Mouse (Mus musculus) forebrain, embryonic 10.5 days (tissue): ENCODE data around the gene 2610507B11Rik. TPM values are rescaled to one million over a fixed set of nuclear protein-coding genes. Genes with fewer than 3 reads are reported as not detected.
A peak's percentile ranks its signal among the peaks of the same experiment; 100 is the strongest.

ENCODE experiments used
- DNase-seq: peaks from one replicate; pipeline ENCODE4 v3.0.0-alpha.2; 2017; ENCODE audit warnings: low spot score; ENCODE audit errors: extremely low spot score
- H3K27ac ChIP-seq: fragments of 300-500 bp; sonication (generic); 2 replicates; pipeline ENCODE4 v1.5.1; 2016; ENCODE audit warnings: mild to moderate bottlenecking
- H3K27me3 ChIP-seq: fragments of 300-500 bp; sonication (generic); 2 replicates; pipeline ENCODE4 v1.6.1; 2016; ENCODE audit warnings: mild to moderate bottlenecking; ENCODE audit not compliant: poor library complexity, severe bottlenecking
- H3K36me3 ChIP-seq: fragments of 300-500 bp; sonication (generic); replicated peaks from 2 replicates; pipeline ENCODE4 v1.6.1; 2016; ENCODE audit warnings: mild to moderate bottlenecking, moderate library complexity
- H3K4me1 ChIP-seq: fragments of 300-500 bp; sonication (generic); 2 replicates; pipeline ENCODE4 v1.6.1; 2016
- H3K4me3 ChIP-seq: fragments of 300-500 bp; sonication (generic); 2 replicates; pipeline ENCODE4 v1.5.1; 2016; ENCODE audit warnings: mild to moderate bottlenecking, moderate library complexity
- H3K9me3 ChIP-seq: fragments of 300-500 bp; sonication (generic); 2 replicates; pipeline ENCODE4 v1.6.1; 2016; ENCODE audit warnings: mild to moderate bottlenecking, moderate library complexity
- WGBS: fragments of 180-500 bp; shearing (Covaris S2); methylation state at CpG from one replicate; pipeline ENCODE4 v1.1.7; 2016; 5-methylcytosine and 5-hydroxymethylcytosine counted together
- polyA plus RNA-seq: library from polyadenylated mRNA; unstranded; fragments of >200 nt; fragmentation: Nextera tagmentation; extraction: Ambion mirVana; gene quantifications from 2 replicates; pipeline ENCODE4 v1.2.1, GENCODE M21; 2016

Gene 2610507B11Rik
- polyA plus RNA-seq, 1 experiment from 2014 or later: 72.7 TPM

GRCm38 (mm10) chr11:78301357-78302084 lies 40.0 kb downstream of the 2610507B11Rik start, which contains the start of gene Spag5:
Gene Spag5, plus strand, starts transcription at chr11:78301529.
- Histone ChIP-seq H3K9me3 (no peaks in the 10 kb centered on the region), H3K4me3 (peak within 1 kb of the TSS; percentile 75), H3K36me3 (peaks cover 35% of the 10 kb centered on the region), H3K4me1 (peaks cover 32% of the 10 kb centered on the region), H3K27ac (peak within 1 kb of the TSS; percentile 96), H3K27me3 (no peaks in the 10 kb centered on the region)
- DNase-seq: peak; percentile 91
- under 1% methylated on average over 49 of the region's 49 CpGs for WGBS

- peaks cover 73% of the 10 kb centered on the region for H3K36me3 ChIP-seq
- H3K27me3 ChIP-seq: no peaks in the 10 kb centered on the region
- H3K4me3 ChIP-seq: peak overlapping the region; percentile 5; the same call in 1 of the 2 replicates
- no peak overlapping the region for H3K27ac ChIP-seq
- DNase-seq: no peak
- 94% methylated on average over 4 of the region's 4 CpGs for WGBS
- H3K4me1 ChIP-seq: peaks cover 36% of the 10 kb centered on the region
- no peaks in the 10 kb centered on the region for H3K9me3 ChIP-seq
Measured at GRCm38 (mm10) chr11:78305272-78305671, 43.7 kb downstream of the 2610507B11Rik start.

- WGBS: 92% methylated on average over 8 of the region's 8 CpGs
Measured at GRCm38 (mm10) chr11:78310861-78311511, 49.4 kb downstream of the 2610507B11Rik start.

GRCm38 (mm10) chr11:78313662-78314061 lies 52.1 kb downstream of the 2610507B11Rik start:
- WGBS: 96% methylated on average over 2 of the region's 2 CpGs
- DNase-seq: no peak
- no peak overlapping the region for H3K4me3 ChIP-seq
- H3K27me3 ChIP-seq: no peaks in the 10 kb centered on the region
- H3K4me1 ChIP-seq: no peaks in the 10 kb centered on the region
- H3K9me3 ChIP-seq: no peaks in the 10 kb centered on the region
- H3K36me3 ChIP-seq: peaks cover 98% of the 10 kb centered on the region
- H3K27ac ChIP-seq: no peak overlapping the region

More at GRCm38 (mm10) chr11:78310861-78311511, 49.4 kb downstream of the 2610507B11Rik start:
- H3K36me3 ChIP-seq: peaks cover 98% of the 10 kb centered on the region
- H3K4me3 ChIP-seq: no peak overlapping the region
- DNase-seq: no peak
- H3K27ac ChIP-seq: no peak overlapping the region
- H3K4me1 ChIP-seq: peaks cover 8% of the 10 kb centered on the region
- no peaks in the 10 kb centered on the region for H3K27me3 ChIP-seq
- H3K9me3 ChIP-seq: no peaks in the 10 kb centered on the region

- WGBS: 90% methylated on average over 2 of the region's 2 CpGs
- Histone ChIP-seq H3K9me3 (no peaks in the 10 kb centered on the region), H3K27ac (no peak overlapping the region), H3K27me3 (no peaks in the 10 kb centered on the region), H3K4me3 (no peak overlapping the region), H3K36me3 (peaks cover 98% of the 10 kb centered on the region), H3K4me1 (peaks cover 16% of the 10 kb centered on the region)
- DNase-seq: no peak
Measured at GRCm38 (mm10) chr11:78318411-78318810, 56.9 kb downstream of the 2610507B11Rik start.

- H3K36me3 ChIP-seq: peaks cover 90% of the 10 kb centered on the region
- H3K4me3 ChIP-seq: peak overlapping the region; percentile 22; the same call in 1 of the 2 replicates
- no peaks in the 10 kb centered on the region for H3K9me3 ChIP-seq
- no peak for DNase-seq
- WGBS: 79% methylated on average over 2 of the region's 2 CpGs
- H3K4me1 ChIP-seq: peaks cover 20% of the 10 kb centered on the region
- H3K27me3 ChIP-seq: no peaks in the 10 kb centered on the region
- H3K27ac ChIP-seq: peak overlapping the region; percentile 40; the same call in 1 of the 2 replicates
Measured at GRCm38 (mm10) chr11:78322076-78322831, 60.7 kb downstream of the 2610507B11Rik start.

GRCm38 (mm10) chr11:78322860-78323259 lies 61.3 kb downstream of the 2610507B11Rik start, which contains the start of gene Aldoc:
Gene Aldoc, plus strand, starts transcription at chr11:78322968.
- Histone ChIP-seq H3K4me3 (peak within 1 kb of the TSS; percentile 22), H3K9me3 (no peaks in the 10 kb centered on the region), H3K36me3 (peaks cover 84% of the 10 kb centered on the region), H3K4me1 (peaks cover 20% of the 10 kb centered on the region), H3K27ac (peak within 1 kb of the TSS; percentile 40; the same call in 1 of the 2 replicates), H3K27me3 (no peaks in the 10 kb centered on the region)
- DNase-seq: peak; percentile 53
- 6% methylated on average over 15 of the region's 15 CpGs for WGBS

GRCm38 (mm10) chr11:78324000-78324785 lies 62.6 kb downstream of the 2610507B11Rik start:
- Histone ChIP-seq H3K27me3 (no peaks in the 10 kb centered on the region), H3K4me3 (no peak overlapping the region), H3K4me1 (peaks cover 27% of the 10 kb centered on the region), H3K27ac (no peak overlapping the region), H3K9me3 (no peaks in the 10 kb centered on the region), H3K36me3 (peaks cover 71% of the 10 kb centered on the region)
- WGBS: 93% methylated on average over 15 of the region's 15 CpGs
- DNase-seq: no peak

- no peak overlapping the region for H3K4me3 ChIP-seq
- peaks cover 63% of the 10 kb centered on the region for H3K36me3 ChIP-seq
- no peaks in the 10 kb centered on the region for H3K27me3 ChIP-seq
- H3K4me1 ChIP-seq: peaks cover 33% of the 10 kb centered on the region
- H3K27ac ChIP-seq: no peak overlapping the region
- no peak for DNase-seq
- H3K9me3 ChIP-seq: no peaks in the 10 kb centered on the region
- 94% methylated on average over 12 of the region's 12 CpGs for WGBS
Measured at GRCm38 (mm10) chr11:78324965-78325364, 63.4 kb downstream of the 2610507B11Rik start.

GRCm38 (mm10) chr11:78327215-78327614 lies 65.7 kb downstream of the 2610507B11Rik start:
- WGBS: 93% methylated on average over 4 of the region's 4 CpGs
- no peak for DNase-seq
- H3K36me3 ChIP-seq: peaks cover 55% of the 10 kb centered on the region

GRCm38 (mm10) chr11:78327634-78328511 lies 66.3 kb downstream of the 2610507B11Rik start, which contains the start of gene Pigs:
Gene Pigs, plus strand, starts transcription at chr11:78328415.
- H3K4me3 ChIP-seq: peak within 1 kb of the TSS; percentile 81
- H3K9me3 ChIP-seq: no peaks in the 10 kb centered on the region; the same call in 1 of the 2 replicates
- peaks cover 21% of the 10 kb centered on the region for H3K4me1 ChIP-seq
- peaks cover 55% of the 10 kb centered on the region for H3K36me3 ChIP-seq
- H3K27me3 ChIP-seq: no peaks in the 10 kb centered on the region
- H3K27ac ChIP-seq: peak within 1 kb of the TSS; percentile 88
- 15% methylated on average over 37 of the region's 37 CpGs for WGBS
- DNase-seq: peak; percentile 96

More at GRCm38 (mm10) chr11:78327215-78327614, 65.7 kb downstream of the 2610507B11Rik start:
- Histone ChIP-seq H3K9me3 (no peaks in the 10 kb centered on the region), H3K27ac (no peak overlapping the region), H3K4me1 (peaks cover 28% of the 10 kb centered on the region), H3K27me3 (no peaks in the 10 kb centered on the region), H3K4me3 (no peak overlapping the region)
